Mouse (Mus musculus) hindbrain, postnatal 0 days (tissue): ENCODE measurements around the gene Gzmc. TPM values are rescaled to one million over a fixed set of nuclear protein-coding genes. Genes with fewer than 3 reads are reported as not detected.
"Not testable (repeated sequence)": the region's sequence is repeated elsewhere in the genome, so short reads cannot be mapped to it uniquely, and the experiment has no call there.

ENCODE experiments used
- ATAC-seq: fragments of 200-750 bp; cut with Nextera tagmentation; 2 replicates; pipeline ENCODE4 v1.8.0; 2017; ENCODE audit warnings: mild to moderate bottlenecking, moderate TSS enrichment, moderate library complexity
- DNase-seq: peaks from one replicate; pipeline ENCODE4 v3.0.0-alpha.2; 2015; ENCODE audit warnings: low spot score
- H3K27ac ChIP-seq: fragments of 300-500 bp; sonication (generic); 2 replicates; pipeline ENCODE4 v1.5.1; 2014; ENCODE audit warnings: mild to moderate bottlenecking
- H3K27me3 ChIP-seq: fragments of 300-500 bp; sonication (generic); 2 replicates; pipeline ENCODE4 v1.6.1; 2014; ENCODE audit warnings: low read length, mixed read lengths; ENCODE audit not compliant: insufficient read depth
- H3K36me3 ChIP-seq: fragments of 300-500 bp; sonication (generic); 2 replicates; pipeline ENCODE4 v1.6.1; 2014; ENCODE audit warnings: low read length, mixed read lengths; ENCODE audit not compliant: insufficient read depth
- H3K4me1 ChIP-seq: fragments of 300-500 bp; sonication (generic); 2 replicates; pipeline ENCODE4 v1.6.1; 2014; ENCODE audit warnings: antibody characterized with exemption, low read length, mixed read lengths; ENCODE audit not compliant: insufficient read depth
- H3K4me2 ChIP-seq: fragments of 300-500 bp; sonication (generic); 2 replicates; pipeline ENCODE4 v1.6.1; 2014; ENCODE audit warnings: low read depth, mild to moderate bottlenecking, low read length, moderate library complexity, mixed read lengths
- H3K4me3 ChIP-seq: fragments of 300-500 bp; sonication (generic); 2 replicates; pipeline ENCODE4 v1.5.1; 2014; ENCODE audit warnings: low read length
- H3K9ac ChIP-seq: fragments of 300-500 bp; sonication (generic); replicated peaks from 2 replicates; pipeline ENCODE4 v1.6.1; 2014; ENCODE audit warnings: mild to moderate bottlenecking, low read length, moderate library complexity, mixed read lengths
- H3K9me3 ChIP-seq: fragments of 300-500 bp; sonication (generic); 2 replicates; pipeline ENCODE4 v1.6.1; 2016; ENCODE audit warnings: low read length, mixed read lengths
- CTCF ChIP-seq: IDR thresholded peaks from 2 replicates; pipeline ENCODE4 v1.5.1; 2016; ENCODE audit warnings: antibody characterized with exemption, control low read depth, low read depth
- WGBS: fragments of 180-500 bp; shearing (Covaris S2); extraction: QIAGEN DNeasy Blood & Tissue Kit; methylation state at CpG from one replicate; pipeline ENCODE4 v1.1.7; 2014; 5-methylcytosine and 5-hydroxymethylcytosine counted together
- polyA plus RNA-seq: library from polyadenylated mRNA; unstranded; fragments of >200 nt; fragmentation: Nextera tagmentation; extraction: Ambion mirVana; gene quantifications from 2 replicates; pipeline ENCODE4 v1.2.1, GENCODE M21; 2015
- total RNA-seq: library from RNA; depleted of rRNA; stranded (reverse); fragments of >200 nt; gene quantifications from 2 replicates; pipeline ENCODE4 v1.2.3, GENCODE M21; 2014; rRNA removed

Gzmc gene
- total and polyA plus RNA-seq, 2 experiments from 2014 or later, result 0.33 TPM; not detected in 1

DNA sequence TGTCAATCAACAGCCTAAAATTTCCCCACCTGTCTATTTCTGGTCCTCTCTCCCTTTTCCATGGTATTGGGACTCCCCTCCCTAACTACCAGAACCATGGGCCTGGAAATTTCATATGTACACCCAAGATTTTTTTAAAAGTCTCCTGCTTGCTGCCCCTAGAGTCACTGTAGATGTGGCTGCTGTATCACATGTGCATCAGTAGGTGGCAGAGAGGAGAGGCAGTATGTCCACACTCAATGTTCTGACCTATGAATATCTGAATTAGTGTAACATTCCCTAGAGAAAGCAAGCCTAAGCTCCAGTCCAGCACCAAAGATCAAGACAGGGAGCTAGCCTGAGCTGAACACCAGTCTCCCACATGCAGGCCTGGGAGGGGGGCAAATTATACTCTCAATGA lies 6.0 kb upstream of the Gzmc start:
- DNase-seq, result no peak
- no peaks in the 10 kb centered on the region for H3K4me1 ChIP-seq
- H3K27ac ChIP-seq, result no peak overlapping the region
- no peaks in the 10 kb centered on the region for H3K36me3 ChIP-seq
- H3K9ac ChIP-seq, result no peak overlapping the region
- H3K4me3 ChIP-seq, result no peak overlapping the region
- no peak overlapping the region for H3K4me2 ChIP-seq
- H3K9me3 ChIP-seq, result no peaks in the 10 kb centered on the region
- no peak for ATAC-seq
- no peaks in the 10 kb centered on the region for H3K27me3 ChIP-seq
- peak; percentile 25; the same call in 1 of the 2 replicates for TF ChIP-seq CTCF

DNA sequence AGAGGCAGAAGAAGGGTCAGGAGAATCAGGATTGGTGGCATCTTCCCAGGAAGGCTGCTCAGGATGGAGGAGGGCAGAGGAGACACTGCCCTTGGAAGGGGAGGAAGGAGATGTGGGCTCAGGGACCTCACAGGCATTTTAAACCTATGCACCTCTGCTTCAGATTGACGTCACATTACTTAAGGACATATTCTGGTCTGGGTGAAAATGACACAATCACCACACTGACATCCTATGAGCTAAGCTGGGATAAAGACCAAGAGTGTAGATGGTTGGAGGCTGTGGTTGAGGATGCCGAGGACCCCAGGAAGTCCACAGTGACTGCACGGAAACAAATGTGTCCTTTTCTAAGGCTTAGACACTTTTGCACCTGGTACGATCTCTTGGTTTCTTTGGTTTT lies 23.1 kb downstream of the Gzmc start, which contains the start of gene Gzmf:
Gzmf (minus strand) TSS at position 101 of the 400 bp plus-strand sequence.
- H3K36me3 ChIP-seq, result no peaks in the 10 kb centered on the region
- H3K9me3 ChIP-seq, result no peaks in the 10 kb centered on the region
- no peak within 1 kb of the TSS for H3K9ac ChIP-seq
- no peaks in the 10 kb centered on the region for H3K4me1 ChIP-seq
- WGBS, result 93% methylated on average over 4 of the region's 4 CpGs
- no peaks in the 10 kb centered on the region for H3K27me3 ChIP-seq
- DNase-seq (no peak), ATAC-seq (no peak)
- no peak within 1 kb of the TSS for H3K4me2 ChIP-seq
- no peak for TF ChIP-seq CTCF
- H3K4me3 ChIP-seq, result no peak within 1 kb of the TSS
- no peak within 1 kb of the TSS for H3K27ac ChIP-seq

GRCm38 (mm10) chr14:56205613-56206012 lies 28.8 kb downstream of the Gzmc start:
- no peaks in the 10 kb centered on the region for H3K4me1 ChIP-seq
- H3K9ac ChIP-seq, result no peak overlapping the region
- H3K36me3 ChIP-seq, result no peaks in the 10 kb centered on the region
- H3K9me3 ChIP-seq, result no peaks in the 10 kb centered on the region
- no peak for ATAC-seq
- H3K27me3 ChIP-seq, result no peaks in the 10 kb centered on the region
- H3K4me2 ChIP-seq, result no peak overlapping the region
- TF ChIP-seq CTCF, result no peak
- H3K4me3 ChIP-seq, result no peak overlapping the region
- DNase-seq, result no peak
- WGBS, result 85% methylated on average over 1 of the region's 1 CpGs
- H3K27ac ChIP-seq, result no peak overlapping the region

DNA sequence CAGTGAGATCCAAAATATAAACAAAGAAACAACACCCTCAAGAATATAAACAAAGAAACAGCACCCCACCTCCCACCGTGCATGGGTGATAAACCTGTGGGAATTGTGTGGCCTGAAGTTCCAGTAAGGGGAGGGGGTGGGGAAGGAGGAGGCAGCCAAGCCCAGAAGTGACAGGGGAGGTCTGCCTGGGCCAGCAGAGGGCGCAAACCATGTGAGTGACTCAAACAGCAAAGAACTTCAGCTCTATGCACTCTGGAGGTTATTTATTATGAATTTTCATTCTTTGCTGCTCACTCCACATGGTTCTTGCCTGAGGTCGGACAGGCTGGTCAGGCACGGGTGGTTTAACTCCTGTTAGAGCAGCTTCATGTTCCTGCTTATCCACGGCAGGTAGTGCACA lies 29.4 kb downstream of the Gzmc start:
- peak; percentile 55 for DNase-seq
- not testable (repeated sequence) for H3K36me3 ChIP-seq, H3K4me3 ChIP-seq, H3K9me3 ChIP-seq, H3K9ac ChIP-seq, H3K4me1 ChIP-seq, H3K27ac ChIP-seq, ATAC-seq, H3K27me3 ChIP-seq, H3K4me2 ChIP-seq
- WGBS, result 35% methylated on average over 5 of the region's 5 CpGs
- peak; percentile 68 for TF ChIP-seq CTCF

DNA sequence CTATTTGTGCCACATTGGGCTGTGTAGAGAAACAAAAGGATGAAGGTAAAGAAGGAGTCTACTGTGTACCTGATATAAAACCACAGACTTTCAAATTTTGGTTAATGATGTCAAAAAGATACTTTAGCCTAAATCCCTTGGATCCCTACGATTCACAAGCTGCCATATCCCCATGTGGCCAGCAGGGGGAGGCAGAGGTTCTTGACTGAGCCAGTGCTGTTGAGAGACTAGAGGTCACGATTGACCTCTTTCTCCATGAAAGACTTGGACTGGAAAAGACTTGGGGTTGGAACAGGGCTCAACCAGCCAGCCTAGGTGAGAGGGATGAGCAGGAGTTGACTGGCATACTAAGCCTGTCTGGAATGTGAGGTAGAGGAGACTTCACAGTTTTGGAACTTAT lies 30.5 kb downstream of the Gzmc start:
- no peak overlapping the region for H3K4me3 ChIP-seq
- H3K27me3 ChIP-seq, result no peaks in the 10 kb centered on the region
- TF ChIP-seq CTCF, result peak; percentile 90
- peak; percentile 74 for DNase-seq
- H3K4me1 ChIP-seq, result no peaks in the 10 kb centered on the region
- no peak overlapping the region for H3K9ac ChIP-seq
- H3K9me3 ChIP-seq, result no peaks in the 10 kb centered on the region
- no peak overlapping the region for H3K4me2 ChIP-seq
- ATAC-seq, result no peak
- H3K36me3 ChIP-seq, result no peaks in the 10 kb centered on the region
- WGBS, result 12% methylated on average over 2 of the region's 2 CpGs
- no peak overlapping the region for H3K27ac ChIP-seq

DNA sequence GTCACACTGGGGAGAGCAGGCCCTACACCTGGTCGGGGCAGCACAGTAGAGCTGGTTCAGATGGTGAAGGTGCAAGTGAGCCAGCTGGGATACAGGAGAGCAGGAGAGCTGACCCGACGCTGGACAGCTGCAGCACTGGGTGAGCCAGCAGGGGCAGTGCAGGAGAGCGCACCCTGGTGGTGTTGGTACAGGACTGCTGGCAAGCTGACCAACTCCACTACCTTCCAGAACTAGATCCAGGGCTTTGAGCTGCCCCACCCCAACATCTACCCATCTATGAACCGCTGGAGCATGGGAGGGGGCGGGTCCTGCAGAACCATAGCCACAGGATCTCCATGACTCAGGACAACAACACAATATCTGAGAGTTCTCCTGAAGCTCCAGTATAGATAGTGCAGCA lies 47.5 kb downstream of the Gzmc start:
- no peak overlapping the region for H3K4me3 ChIP-seq
- ATAC-seq, result no peak
- H3K4me2 ChIP-seq, result no peak overlapping the region
- H3K9me3 ChIP-seq, result no peaks in the 10 kb centered on the region
- no peaks in the 10 kb centered on the region for H3K27me3 ChIP-seq
- no peak overlapping the region for H3K9ac ChIP-seq
- H3K4me1 ChIP-seq, result no peaks in the 10 kb centered on the region
- H3K36me3 ChIP-seq, result no peaks in the 10 kb centered on the region
- 62% methylated on average over 6 of the region's 6 CpGs for WGBS
- no peak for DNase-seq
- no peak overlapping the region for H3K27ac ChIP-seq
- peak; percentile 21 for TF ChIP-seq CTCF

- DNase-seq, result no peak
- no peak overlapping the region for H3K4me2 ChIP-seq
- H3K36me3 ChIP-seq, result no peaks in the 10 kb centered on the region
- no peak overlapping the region for H3K27ac ChIP-seq
- H3K4me3 ChIP-seq, result no peak overlapping the region
- 70% methylated on average over 5 of the region's 5 CpGs for WGBS
- H3K9me3 ChIP-seq, result no peaks in the 10 kb centered on the region
- H3K9ac ChIP-seq, result no peak overlapping the region
- no peak for TF ChIP-seq CTCF
- no peak for ATAC-seq
- H3K27me3 ChIP-seq, result no peaks in the 10 kb centered on the region
- H3K4me1 ChIP-seq, result no peaks in the 10 kb centered on the region
Measured at GRCm38 (mm10) chr14:56186521-56186920, 47.9 kb downstream of the Gzmc start.

Other genes starting within 250 kb of the Gzmc start
- not detected in 2 replicates for gene Mcpt1, start 216.7 kb downstream of the Gzmc start, total RNA-seq
- not detected in 2 replicates for gene Mcpt1, start 216.7 kb downstream of the Gzmc start, polyA plus RNA-seq
- not detected in 2 replicates for gene Mcpt9, start 204.2 kb downstream of the Gzmc start, total RNA-seq
- not detected in 2 replicates for gene Mcpt9, start 204.2 kb downstream of the Gzmc start, polyA plus RNA-seq
- not detected in 2 replicates for gene Mcpt2, start 192.6 kb downstream of the Gzmc start, total RNA-seq
- gene Mcpt2, start 192.6 kb downstream of the Gzmc start, polyA plus RNA-seq, result not detected in 2 replicates
- not detected in 2 replicates for gene Mcpt4, start 172.3 kb downstream of the Gzmc start, total RNA-seq
- gene Mcpt4, start 172.3 kb downstream of the Gzmc start, polyA plus RNA-seq, result 0.48 TPM in 1 of 2 replicates, not detected in the other
- gene Mcpt8, start 149.4 kb downstream of the Gzmc start, total RNA-seq, result not detected in 2 replicates
- gene Mcpt8, start 149.4 kb downstream of the Gzmc start, polyA plus RNA-seq, result not detected in 2 replicates
- not detected in 2 replicates for gene Ctsg, start 132.1 kb downstream of the Gzmc start, total RNA-seq
- gene Ctsg, start 132.1 kb downstream of the Gzmc start, polyA plus RNA-seq, result not detected in 2 replicates
- gene Gzme, start 114.0 kb downstream of the Gzmc start, total RNA-seq, result not detected in 2 replicates
- not detected in 2 replicates for gene Gzme, start 114.0 kb downstream of the Gzmc start, polyA plus RNA-seq
- gene Gzmd, start 102.0 kb downstream of the Gzmc start, total RNA-seq, result not detected in 2 replicates
- gene Gzmd, start 102.0 kb downstream of the Gzmc start, polyA plus RNA-seq, result not detected in 2 replicates
- not detected in 2 replicates for gene Gzmg, start 75.1 kb downstream of the Gzmc start, total RNA-seq
- gene Gzmg, start 75.1 kb downstream of the Gzmc start, polyA plus RNA-seq, result not detected in 2 replicates
- not detected in 2 replicates for gene Gzmn, start 60.1 kb downstream of the Gzmc start, total RNA-seq
- gene Gzmn, start 60.1 kb downstream of the Gzmc start, polyA plus RNA-seq, result not detected in 2 replicates
- not detected in 2 replicates for gene Gzmf, start 23.2 kb downstream of the Gzmc start, total RNA-seq
- gene Gzmf, start 23.2 kb downstream of the Gzmc start, polyA plus RNA-seq, result not detected in 2 replicates
- gene Gzmb, start 27.6 kb upstream of the Gzmc start, total RNA-seq, result not detected in 2 replicates
- not detected in 2 replicates for gene Gzmb, start 27.6 kb upstream of the Gzmc start, polyA plus RNA-seq
- 0.18 and 0.68 TPM in 2 replicates for gene Atp12a, start 130.4 kb upstream of the Gzmc start, total RNA-seq
- gene Atp12a, start 130.4 kb upstream of the Gzmc start, polyA plus RNA-seq, result 0.26 and 0.48 TPM in 2 replicates
- 0.29 TPM in 1 of 2 replicates, not detected in the other for gene Rnf17, start 167.9 kb upstream of the Gzmc start, total RNA-seq
- gene Rnf17, start 167.9 kb upstream of the Gzmc start, polyA plus RNA-seq, result 0.88 and 1.0 TPM in 2 replicates